Mouse (Mus musculus) hindbrain, embryonic 14.5 days (tissue): ENCODE data around the gene Ass1. TPM values are rescaled to one million over a fixed set of nuclear protein-coding genes. Genes with fewer than 3 reads are reported as not detected.
"Not testable (repeated sequence)": the region's sequence is repeated elsewhere in the genome, so short reads cannot be mapped to it uniquely, and the experiment has no call there.

Experiments
- ATAC-seq: fragments of 200-750 bp; cut with Nextera tagmentation; 2 replicates; pipeline ENCODE4 v1.8.0; 2017; ENCODE audit warnings: moderate number of reproducible peaks, mild to moderate bottlenecking, moderate TSS enrichment, moderate library complexity; ENCODE audit not compliant: low FRiP score
- DNase-seq: peaks from one replicate; pipeline ENCODE4 v3.0.0-alpha.2; 2015; ENCODE audit warnings: low spot score
- H3K27ac ChIP-seq: fragments of 300-500 bp; sonication (generic); 2 replicates; pipeline ENCODE4 v1.5.1; 2014; ENCODE audit warnings: mild to moderate bottlenecking, moderate library complexity
- H3K27me3 ChIP-seq: fragments of 300-500 bp; sonication (generic); 2 replicates; pipeline ENCODE4 v1.6.1; 2014; ENCODE audit warnings: mild to moderate bottlenecking, low read length, mixed read lengths; ENCODE audit not compliant: control insufficient read depth, insufficient read depth
- H3K36me3 ChIP-seq: fragments of 300-500 bp; sonication (generic); replicated peaks from 2 replicates; pipeline ENCODE4 v1.6.1; 2014; ENCODE audit not compliant: control insufficient read depth, insufficient read depth
- H3K4me1 ChIP-seq: fragments of 300-500 bp; sonication (generic); replicated peaks from 2 replicates; pipeline ENCODE4 v1.6.1; 2014; ENCODE audit warnings: antibody characterized with exemption, low read length, mixed read lengths; ENCODE audit not compliant: control insufficient read depth, insufficient read depth
- H3K4me2 ChIP-seq: fragments of 300-500 bp; sonication (generic); replicated peaks from 2 replicates; pipeline ENCODE4 v1.6.1; 2014; ENCODE audit warnings: mild to moderate bottlenecking, moderate library complexity
- H3K4me3 ChIP-seq: fragments of 300-500 bp; sonication (generic); replicated peaks from 2 replicates; pipeline ENCODE4 v1.5.1; 2014; ENCODE audit warnings: mild to moderate bottlenecking, low read length
- H3K9ac ChIP-seq: fragments of 300-500 bp; sonication (generic); 2 replicates; pipeline ENCODE4 v1.6.1; 2014
- H3K9me3 ChIP-seq: fragments of 300-500 bp; sonication (generic); 2 replicates; pipeline ENCODE4 v1.6.1; 2016; ENCODE audit warnings: low read length; ENCODE audit not compliant: control insufficient read depth
- WGBS: fragments of 180-500 bp; shearing (Covaris S2); extraction: QIAGEN DNeasy Blood & Tissue Kit; methylation state at CpG from one replicate; pipeline ENCODE4 v1.1.7; 2014; 5-methylcytosine and 5-hydroxymethylcytosine counted together
- polyA plus RNA-seq: library from polyadenylated mRNA; unstranded; fragments of >200 nt; fragmentation: Nextera tagmentation; extraction: Ambion mirVana; gene quantifications from 2 replicates; pipeline ENCODE4 v1.2.1, GENCODE M21; 2014

Gene Ass1
- polyA plus RNA-seq, 1 experiment from 2014 or later, result 6.1 TPM

- Histone ChIP-seq H3K4me3 (no peak overlapping the region), H3K27ac (no peak overlapping the region), H3K9me3 (no peaks in the 10 kb centered on the region), H3K36me3 (no peaks in the 10 kb centered on the region), H3K4me1 (no peaks in the 10 kb centered on the region), H3K27me3 (no peaks in the 10 kb centered on the region), H3K9ac (no peak overlapping the region), H3K4me2 (no peak overlapping the region)
- DNase-seq (no peak), ATAC-seq (no peak)
- WGBS, result 80% methylated on average over 5 of the region's 5 CpGs
These were observed 67.0 kb downstream of the Ass1 start for GRCm38 (mm10) chr2:31537054-31537453.

- no peaks in the 10 kb centered on the region for H3K9me3 ChIP-seq
- H3K4me2 ChIP-seq, result no peak overlapping the region
- no peaks in the 10 kb centered on the region for H3K36me3 ChIP-seq
- peaks cover 3% of the 10 kb centered on the region; the same call in 1 of the 2 replicates for H3K27me3 ChIP-seq
- no peak overlapping the region for H3K4me3 ChIP-seq
- no peak overlapping the region for H3K27ac ChIP-seq
- no peak overlapping the region for H3K9ac ChIP-seq
- WGBS, result 71% methylated on average over 5 of the region's 5 CpGs
- H3K4me1 ChIP-seq, result no peaks in the 10 kb centered on the region
- ATAC-seq, result no peak
- no peak for DNase-seq
These were observed 68.7 kb downstream of the Ass1 start for GRCm38 (mm10) chr2:31538745-31539144.

- peaks cover 3% of the 10 kb centered on the region; the same call in 1 of the 2 replicates for H3K27me3 ChIP-seq
- no peak overlapping the region for H3K4me3 ChIP-seq
- no peaks in the 10 kb centered on the region for H3K36me3 ChIP-seq
- ATAC-seq, result no peak
- no peak for DNase-seq
- H3K9me3 ChIP-seq, result no peaks in the 10 kb centered on the region
- H3K4me2 ChIP-seq, result no peak overlapping the region
- H3K9ac ChIP-seq, result no peak overlapping the region
- 94% methylated on average over 5 of the region's 5 CpGs for WGBS
- H3K4me1 ChIP-seq, result no peaks in the 10 kb centered on the region
- no peak overlapping the region for H3K27ac ChIP-seq
These were observed 71.6 kb downstream of the Ass1 start for GRCm38 (mm10) chr2:31541581-31541980.

- no peaks in the 10 kb centered on the region for H3K9me3 ChIP-seq
- H3K36me3 ChIP-seq, result no peaks in the 10 kb centered on the region
- 64% methylated on average over 11 of the region's 11 CpGs for WGBS
- H3K27me3 ChIP-seq, result peaks cover 1% of the 10 kb centered on the region; the same call in 1 of the 2 replicates
- no peak overlapping the region for H3K4me3 ChIP-seq
- no peaks in the 10 kb centered on the region for H3K4me1 ChIP-seq
- ATAC-seq, result no peak
- H3K27ac ChIP-seq, result 0 out of 2 replicates have a peak overlapping the region, but pooled peaks have one; percentile 17
- H3K4me2 ChIP-seq, result no peak overlapping the region
- DNase-seq, result no peak
- H3K9ac ChIP-seq, result no peak overlapping the region
These were observed 77.7 kb downstream of the Ass1 start for GRCm38 (mm10) chr2:31547726-31548125.

GRCm38 (mm10) chr2:31550503-31550902 is 80.5 kb downstream of the Ass1 start:
- no peaks in the 10 kb centered on the region for H3K36me3 ChIP-seq
- 79% methylated on average over 3 of the region's 3 CpGs for WGBS

GRCm38 (mm10) chr2:31551351-31551750 is 81.3 kb downstream of the Ass1 start:
- not testable (repeated sequence) for ATAC-seq

More at GRCm38 (mm10) chr2:31550503-31550902, 80.5 kb downstream of the Ass1 start:
- Histone ChIP-seq H3K4me2 (no peak overlapping the region), H3K27ac (no peak overlapping the region), H3K27me3 (no peaks in the 10 kb centered on the region), H3K9ac (no peak overlapping the region), H3K4me3 (no peak overlapping the region), H3K9me3 (0 out of 2 replicates have a peak, but pooled peaks cover 3% of the 10 kb centered on the region), H3K4me1 (no peaks in the 10 kb centered on the region)
- ATAC-seq (no peak), DNase-seq (no peak)

GRCm38 (mm10) chr2:31551971-31552370 is 82.0 kb downstream of the Ass1 start:
- Histone ChIP-seq H3K4me3 (no peak overlapping the region), H3K9me3 (0 out of 2 replicates have a peak, but pooled peaks cover 3% of the 10 kb centered on the region), H3K9ac (no peak overlapping the region), H3K27me3 (no peaks in the 10 kb centered on the region), H3K27ac (no peak overlapping the region), H3K4me2 (no peak overlapping the region), H3K4me1 (no peaks in the 10 kb centered on the region), H3K36me3 (no peaks in the 10 kb centered on the region)
- WGBS, result 86% methylated on average over 10 of the region's 10 CpGs
- ATAC-seq (no peak), DNase-seq (no peak)

More at GRCm38 (mm10) chr2:31551351-31551750, 81.3 kb downstream of the Ass1 start:
- H3K9ac ChIP-seq, H3K4me1 ChIP-seq, H3K36me3 ChIP-seq, H3K27ac ChIP-seq, DNase-seq, H3K4me3 ChIP-seq, H3K27me3 ChIP-seq, H3K4me2 ChIP-seq, H3K9me3 ChIP-seq: not testable (repeated sequence)
- 93% methylated on average over 2 of the region's 3 CpGs for WGBS

- 0 out of 2 replicates have a peak, but pooled peaks cover 3% of the 10 kb centered on the region for H3K9me3 ChIP-seq
- no peak overlapping the region for H3K4me3 ChIP-seq
- H3K27ac ChIP-seq, result no peak overlapping the region
- no peak overlapping the region for H3K9ac ChIP-seq
- 78% methylated on average over 5 of the region's 5 CpGs for WGBS
- ATAC-seq, result no peak
- no peak overlapping the region for H3K4me2 ChIP-seq
- H3K27me3 ChIP-seq, result no peaks in the 10 kb centered on the region
- H3K4me1 ChIP-seq, result no peaks in the 10 kb centered on the region
- no peak for DNase-seq
- H3K36me3 ChIP-seq, result no peaks in the 10 kb centered on the region
These were observed 84.6 kb downstream of the Ass1 start for GRCm38 (mm10) chr2:31554619-31555018.
